Mouse (Mus musculus) large intestine, adult 2 months (tissue): ENCODE results near the gene Rpl36al. TPM values are rescaled to one million over a fixed set of nuclear protein-coding genes. Genes with fewer than 3 reads are reported as not detected.

Source experiments
- DNase-seq: peaks from one replicate; pipeline ENCODE4 v3.0.0-alpha.2; 2012; ENCODE audit warnings: low read depth, low spot score
- WGBS: fragments of 180-500 bp; shearing (Covaris S2); methylation state at CpG from one replicate; pipeline ENCODE4 v1.1.7; 2018; 5-methylcytosine and 5-hydroxymethylcytosine counted together
- polyA plus RNA-seq: library from polyadenylated mRNA; depleted of rRNA; stranded (reverse); fragments of >200 nt; gene quantifications from 2 replicates; pipeline ENCODE4 v1.2.3, GENCODE M21; 2012; rRNA removed

Rpl36al gene
- 241 and 260 TPM in 2 replicates for polyA plus RNA-seq

- under 1% methylated on average over 83 of the region's 84 CpGs for WGBS
Measured at GRCm38 (mm10) chr12:69183583-69184308, at the start of gene Rpl36al, which contains the start of gene Mgat2. Gene Rpl36al, minus strand, starts transcription at chr12:69184083. Gene Mgat2, plus strand, starts transcription at chr12:69184157.

DNA sequence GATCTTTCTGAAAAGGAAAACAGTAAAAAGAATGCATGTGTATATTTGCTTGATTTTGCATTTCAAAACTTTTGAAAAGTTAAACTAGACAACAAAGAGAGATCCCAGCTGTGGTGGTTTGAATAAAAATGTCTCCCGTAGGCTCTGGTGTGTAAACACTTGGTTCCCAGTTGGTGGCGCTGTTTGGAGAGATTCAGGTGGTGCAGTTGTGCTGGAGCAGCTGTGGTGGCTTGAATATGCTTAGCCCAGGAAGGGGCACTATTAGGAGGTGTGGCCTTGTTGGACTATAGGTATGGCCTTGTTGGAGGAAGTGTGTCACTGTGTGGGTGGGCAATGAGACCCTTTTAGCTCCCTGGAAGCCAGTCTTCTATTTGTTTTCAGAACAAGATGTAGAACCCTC is 45.4 kb upstream of the Rpl36al start:
- 67% methylated on average over 2 of the region's 2 CpGs for WGBS
- DNase-seq, result no peak

More at GRCm38 (mm10) chr12:69183583-69184308, at the start of gene Rpl36al, which contains the start of gene Mgat2:
- peak; percentile 93 for DNase-seq

GRCm38 (mm10) chr12:69227776-69228466 is 44.0 kb upstream of the Rpl36al start, which contains the start of gene Pole2:
Gene Pole2, minus strand, starts transcription at chr12:69228195.
- under 1% methylated on average over 37 of the region's 37 CpGs for WGBS
- peak; percentile 44 for DNase-seq

DNA sequence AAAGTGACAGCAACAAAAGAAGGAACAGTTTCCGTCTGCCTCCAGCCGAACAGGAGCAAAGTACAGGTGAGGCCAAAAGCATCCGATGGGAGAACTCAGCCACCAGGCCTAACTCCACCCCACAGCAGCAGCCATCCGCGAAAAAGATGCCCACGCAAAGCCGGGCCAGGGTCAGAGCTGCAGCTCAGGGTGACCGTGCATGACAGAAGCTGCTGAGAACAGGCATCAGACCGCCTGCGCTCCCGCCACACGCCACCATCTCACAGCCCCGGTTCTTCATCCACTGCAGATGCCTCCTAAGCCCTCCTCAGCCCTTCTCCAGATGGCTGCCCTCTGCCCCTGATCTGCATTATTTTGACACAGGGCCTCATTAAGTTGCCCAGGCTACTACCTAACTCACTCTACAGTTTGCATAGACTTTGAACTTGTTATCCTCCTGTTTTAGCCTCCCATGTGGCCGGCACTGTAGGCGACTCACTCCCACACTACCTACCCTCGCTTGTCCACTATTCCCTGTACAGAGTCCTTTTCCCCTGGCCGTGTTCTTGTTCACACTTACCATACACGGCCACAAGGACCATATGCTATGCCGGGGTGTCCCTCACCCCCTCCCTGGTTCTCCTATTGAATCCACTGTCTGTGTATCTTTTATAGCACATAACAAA is 36.9 kb upstream of the Rpl36al start:
- 87% methylated on average over 19 of the region's 19 CpGs for WGBS
- DNase-seq, result no peak

GRCm38 (mm10) chr12:69216587-69216986 is 32.7 kb upstream of the Rpl36al start:
- DNase-seq, result no peak
- 93% methylated on average over 7 of the region's 7 CpGs for WGBS

- 78% methylated on average over 3 of the region's 3 CpGs for WGBS
- no peak for DNase-seq
Measured at GRCm38 (mm10) chr12:69215000-69215785, 31.3 kb upstream of the Rpl36al start.

- DNase-seq, result no peak
- WGBS, result 87% methylated on average over 7 of the region's 7 CpGs
Measured at GRCm38 (mm10) chr12:69214393-69214792, 30.5 kb upstream of the Rpl36al start.

GRCm38 (mm10) chr12:69213186-69213777 is 29.4 kb upstream of the Rpl36al start:
- 90% methylated on average over 13 of the region's 13 CpGs for WGBS
- no peak for DNase-seq

GRCm38 (mm10) chr12:69211057-69211456 is 27.2 kb upstream of the Rpl36al start:
- no peak for DNase-seq
- 72% methylated on average over 5 of the region's 5 CpGs for WGBS

DNA sequence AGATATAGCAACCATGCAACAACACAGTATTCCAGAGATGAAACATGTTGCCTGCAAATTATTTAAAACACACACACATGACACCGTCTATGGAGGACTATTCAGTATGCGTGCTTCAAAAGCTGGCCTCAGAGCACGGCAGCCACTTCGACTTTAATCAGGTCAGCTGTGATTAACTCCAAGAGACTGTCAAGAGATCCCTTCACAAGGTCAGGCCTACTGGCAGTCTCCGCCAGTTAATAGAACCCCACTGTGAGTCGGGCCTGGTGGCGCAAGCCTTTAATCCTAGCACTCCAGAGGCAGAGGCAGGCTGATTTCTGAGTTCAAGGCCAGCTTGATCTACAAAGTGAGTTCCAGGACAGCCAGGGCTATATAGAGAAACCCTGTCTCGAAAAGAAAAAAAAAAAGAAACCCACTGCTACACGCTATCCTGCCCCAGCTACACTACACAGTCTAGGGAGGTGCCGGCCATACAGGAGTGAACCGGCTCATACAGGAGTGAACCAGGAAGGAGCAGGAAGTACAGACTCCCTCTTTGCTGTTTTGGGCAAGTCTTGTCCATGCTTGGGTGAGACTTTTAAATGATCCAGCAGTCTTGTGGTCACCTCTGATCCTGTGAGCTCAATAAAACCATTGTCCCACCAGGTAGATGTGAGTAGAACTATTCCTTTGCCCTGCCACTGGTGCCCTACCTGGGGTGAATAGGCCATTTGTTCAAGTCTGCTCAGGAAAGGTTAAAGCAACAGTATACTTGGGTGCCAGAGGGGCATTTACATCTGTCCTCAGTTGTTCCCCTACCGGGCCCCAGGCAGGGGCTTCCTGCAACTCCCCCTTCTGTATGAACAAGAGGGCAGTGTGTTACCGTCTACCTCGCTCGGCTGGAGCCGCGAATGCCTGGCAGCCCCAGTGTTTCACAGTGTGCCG is 26.4 kb upstream of the Rpl36al start:
- WGBS, result 93% methylated on average over 18 of the region's 18 CpGs
- no peak for DNase-seq

DNA sequence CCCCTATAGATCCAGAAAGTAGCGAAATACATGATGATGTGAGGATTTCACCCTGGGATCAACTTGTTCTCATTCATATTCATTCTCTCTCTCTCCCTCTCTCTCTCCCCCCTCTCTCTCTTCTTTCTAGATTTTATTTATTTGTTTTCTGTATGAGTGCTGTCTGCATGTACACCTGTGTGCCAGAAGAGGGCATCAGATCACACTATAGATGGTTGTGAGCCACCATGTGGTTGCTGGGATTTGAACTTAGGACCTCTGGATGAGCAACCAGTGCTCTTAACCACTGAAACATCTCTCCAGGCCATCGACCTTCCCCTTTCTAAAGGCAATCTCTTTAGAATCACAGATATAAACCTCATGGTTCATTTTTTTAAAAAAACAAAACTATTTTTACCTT is 24.6 kb upstream of the Rpl36al start:
- 94% methylated on average over 2 of the region's 2 CpGs for WGBS
- no peak for DNase-seq

GRCm38 (mm10) chr12:69207926-69208325 is 24.0 kb upstream of the Rpl36al start:
- 94% methylated on average over 7 of the region's 7 CpGs for WGBS
- no peak for DNase-seq

GRCm38 (mm10) chr12:69207396-69207795 is 23.5 kb upstream of the Rpl36al start:
- 94% methylated on average over 8 of the region's 8 CpGs for WGBS
- no peak for DNase-seq

- DNase-seq, result no peak
- WGBS, result 80% methylated on average over 16 of the region's 16 CpGs
Measured at GRCm38 (mm10) chr12:69204052-69204833, 20.4 kb upstream of the Rpl36al start, which contains the start of gene Gm49384. Gene Gm49384, minus strand, starts transcription at chr12:69204267.

GRCm38 (mm10) chr12:69198985-69199384 is 15.1 kb upstream of the Rpl36al start:
- peak; percentile 58 for DNase-seq

GRCm38 (mm10) chr12:69198164-69198535 is 14.3 kb upstream of the Rpl36al start, which contains the start of gene Dnaaf2:
Gene Dnaaf2, minus strand, starts transcription at chr12:69198429.
- DNase-seq, result no peak
- under 1% methylated on average over 18 of the region's 18 CpGs for WGBS

DNA sequence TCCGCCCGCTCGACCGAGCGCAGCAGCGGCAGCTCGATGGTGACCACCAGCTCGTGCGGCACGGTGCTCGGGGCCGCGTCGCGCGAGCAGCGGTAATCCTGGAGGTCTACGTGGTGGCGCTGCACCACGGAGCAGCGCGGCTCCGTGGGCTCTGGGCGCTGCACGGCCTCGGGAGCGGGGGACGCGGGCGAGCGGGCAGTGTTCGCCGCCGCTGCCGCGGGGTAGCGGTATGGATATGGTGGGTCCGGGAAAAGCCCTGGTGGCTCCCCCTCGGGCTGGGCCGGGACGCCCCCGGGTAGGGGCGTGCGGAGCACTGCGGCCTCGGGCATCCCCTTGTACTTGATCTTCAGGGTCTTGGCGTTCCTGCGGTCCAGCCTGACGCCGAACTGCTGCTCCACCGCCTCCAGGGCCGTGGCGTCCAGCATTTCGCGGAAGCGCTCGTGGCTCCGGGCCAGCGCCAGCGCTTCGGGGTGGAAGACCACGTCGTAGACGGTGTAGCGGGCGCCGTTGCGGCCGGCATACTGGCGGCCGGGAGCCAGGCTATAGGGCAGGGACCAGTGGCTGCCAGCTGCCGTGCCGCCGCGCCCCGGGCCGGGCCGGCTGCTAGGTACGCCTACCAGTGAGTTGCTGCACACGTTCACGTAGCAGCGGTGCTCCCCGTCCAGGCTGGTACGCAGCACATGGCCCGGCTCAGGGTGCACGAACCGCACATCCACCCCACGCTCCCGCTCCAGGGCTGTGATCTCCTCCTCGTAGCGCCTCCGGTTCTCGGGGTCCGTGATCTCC is 13.7 kb upstream of the Rpl36al start:
- DNase-seq, result no peak
- WGBS, result under 1% methylated on average over 94 of the region's 94 CpGs
